In genomic region chr10:79936284-79936910, GRCm38 (mm10) we compare ENCODE assay signal across 9 mouse cellular contexts. TPM values are rescaled to one million over a fixed set of nuclear protein-coding genes. Genes with fewer than 3 reads are reported as not detected.
DNase-seq lines count a peak whose midpoint lies in the region; ATAC-seq and TF ChIP-seq lines count a peak whose summit lies in the region.
"Had no signal": no experiment of that assay in that cellular context is flagged by ENCODE, and none has a peak within 500 bp of the region (broad histone marks: within the 10 kb centered on the region; RNA-seq: fewer than 3 reads in every experiment).

No protein-coding gene starts in this region.

- peaks cover 5% of the 10 kb centered on the region for H3K36me3 ChIP-seq in heart, embryonic 15.5 days
- H3K36me3 ChIP-seq in embryonic facial prominence, embryonic 10.5 days (replicated peaks) = peaks cover 99% of the 10 kb centered on the region

- H3K4me3 ChIP-seq in heart, embryonic 15.5 days = peak overlapping the region; percentile 30
- 0 out of 2 replicates have a peak overlapping the region, but pooled peaks have one; percentile 0 for H3K4me3 ChIP-seq in embryonic facial prominence, embryonic 10.5 days
- no peak overlapping the region for H3K4me3 ChIP-seq in layer of hippocampus, adult 2 months

- peaks cover 86% of the 10 kb centered on the region for H3K4me1 ChIP-seq in heart, embryonic 15.5 days (replicated peaks)
- peaks cover 87% of the 10 kb centered on the region for H3K4me1 ChIP-seq in embryonic facial prominence, embryonic 10.5 days

- no peaks in the 10 kb centered on the region for H3K9me3 ChIP-seq in heart, embryonic 15.5 days (replicated peaks)
- H3K9me3 ChIP-seq in embryonic facial prominence, embryonic 10.5 days = no peaks in the 10 kb centered on the region

- H3K27ac ChIP-seq in heart, embryonic 15.5 days = peak overlapping the region; percentile 73
- H3K27ac ChIP-seq in embryonic facial prominence, embryonic 10.5 days (replicated peaks) = no peak overlapping the region
- no peak overlapping the region for H3K27ac ChIP-seq in layer of hippocampus, adult 2 months

- no peak for TF ChIP-seq CTCF in layer of hippocampus, adult 2 months (conservative IDR thresholded peaks at IDR 0.05)

- H3K4me2 ChIP-seq in heart, embryonic 15.5 days = peak overlapping the region; percentile 59

- H3K27me3 ChIP-seq in heart, embryonic 15.5 days = no peaks in the 10 kb centered on the region
- no peaks in the 10 kb centered on the region for H3K27me3 ChIP-seq in embryonic facial prominence, embryonic 10.5 days (replicated peaks; ENCODE audit: low read depth, poor library complexity, severe bottlenecking)

- no peak overlapping the region for H3K9ac ChIP-seq in heart, embryonic 15.5 days

- DNase-seq in heart, adult 18-20 months = no peak
- no peak for DNase-seq in embryonic facial prominence, embryonic 10.5 days (ENCODE audit: low spot score)
- peak; percentile 90 for DNase-seq in kidney, adult 9 months
- peak; percentile 51 for DNase-seq in lung, postnatal 14 days
- no peak for DNase-seq in frontal cortex, postnatal 14 days (ENCODE audit: low spot score in 2 of 2)
- DNase-seq in layer of hippocampus, adult 2 months (ENCODE audit: low spot score in 2 of 2) = no peak
- DNase-seq in cerebellum, adult 8-10 months = no peak

- WGBS in heart, embryonic 15.5 days = 33% methylated on average over 10 of the region's 10 CpGs
- WGBS in embryonic facial prominence, embryonic 10.5 days = 72% methylated on average over 10 of the region's 10 CpGs

- ATAC-seq in heart, embryonic 15.5 days (replicated peaks; ENCODE audit: insufficient number of reproducible peaks, insufficient read depth, low FRiP score, low read depth) = 0 out of 2 replicates have a peak, but pooled peaks have one; percentile 1

RNA-seq across cellular contexts. Expression of gene Arid3a, which starts 9.6 kb away (rescaled TPM):
- polyA plus RNA-seq in heart, embryonic 15.5 days (2015; fragmentation: Nextera tagmentation; extraction: Ambion mirVana) = 2.1 and 3.7 TPM in 2 replicates
- total RNA-seq in heart, adult 18-20 months (2021) = 1 to 10 TPM; 1.0 to 1.1 TPM
- 15.7 and 18.0 TPM in 2 replicates for polyA plus RNA-seq in embryonic facial prominence, embryonic 10.5 days (2016; fragmentation: Nextera tagmentation; extraction: Ambion mirVana)
- 1 to 10 TPM; 7.5 to 8.5 TPM for total RNA-seq in layer of hippocampus, adult 2 months (2021)

RNA-seq across cellular contexts. Expression of gene R3hdm4, which starts 15.4 kb away (rescaled TPM):
- 95.2 and 118 TPM in 2 replicates for polyA plus RNA-seq in heart, embryonic 15.5 days (2015; fragmentation: Nextera tagmentation; extraction: Ambion mirVana)
- total RNA-seq in heart, adult 18-20 months (2021) = 10 to 100 TPM; 75.3 to 78.2 TPM
- 125 and 136 TPM in 2 replicates for polyA plus RNA-seq in embryonic facial prominence, embryonic 10.5 days (2016; fragmentation: Nextera tagmentation; extraction: Ambion mirVana)
- 100 to 1,000 TPM; 365 to 385 TPM for total RNA-seq in layer of hippocampus, adult 2 months (2021)

RNA-seq across cellular contexts. Expression of gene Kiss1r, which starts 19.6 kb away (rescaled TPM):
- polyA plus RNA-seq in heart, embryonic 15.5 days (2015; fragmentation: Nextera tagmentation; extraction: Ambion mirVana) = 0.34 and 0.51 TPM in 2 replicates
- total RNA-seq in heart, adult 18-20 months (2021) = under 1 TPM; 0.17 to 0.46 TPM
- polyA plus RNA-seq in embryonic facial prominence, embryonic 10.5 days (2016; fragmentation: Nextera tagmentation; extraction: Ambion mirVana) = 0.33 and 0.37 TPM in 2 replicates
- total RNA-seq in layer of hippocampus, adult 2 months (2021) = 1 to 10 TPM; 5.6 to 7.1 TPM

RNA-seq across cellular contexts. Expression of gene Wdr18, which starts 23.6 kb away (rescaled TPM):
- polyA plus RNA-seq in heart, embryonic 15.5 days (2015; fragmentation: Nextera tagmentation; extraction: Ambion mirVana) = 56.7 and 66.6 TPM in 2 replicates
- total RNA-seq in heart, adult 18-20 months (2021) = 10 to 100 TPM; 33.1 to 33.6 TPM
- polyA plus RNA-seq in embryonic facial prominence, embryonic 10.5 days (2016; fragmentation: Nextera tagmentation; extraction: Ambion mirVana) = 166 TPM in 2 replicates
- 10 to 100 TPM; 44.8 to 47.0 TPM for total RNA-seq in layer of hippocampus, adult 2 months (2021)

RNA-seq across cellular contexts. Expression of gene Gm26602, which starts 25.7 kb away (rescaled TPM):
- polyA plus RNA-seq in heart, embryonic 15.5 days (2015; fragmentation: Nextera tagmentation; extraction: Ambion mirVana) = 15.7 TPM in 1 of 2 replicates, not detected in the other
- not detected for total RNA-seq in heart, adult 18-20 months (2021)
- 3.4 TPM in 1 of 2 replicates, not detected in the other for polyA plus RNA-seq in embryonic facial prominence, embryonic 10.5 days (2016; fragmentation: Nextera tagmentation; extraction: Ambion mirVana)
- not detected for total RNA-seq in layer of hippocampus, adult 2 months (2021)
- polyA plus RNA-seq: large intestine, adult 2 months had no signal

Comparison
In these comparisons a context has a peak if more than half of its experiments do, and no peak if none do; other contexts are left out.
1. DNase-seq: peak in kidney, adult 9 months (single experiment) and lung, postnatal 14 days (single experiment); none in heart, adult 18-20 months (0 of 2), embryonic facial prominence, embryonic 10.5 days (single experiment), frontal cortex, postnatal 14 days (0 of 2), layer of hippocampus, adult 2 months (0 of 2) and cerebellum, adult 8-10 months (single experiment).
2. RNA of gene Arid3a, which starts 9.6 kb away (total RNA-seq): 7.5 to 8.5 TPM in layer of hippocampus, adult 2 months; 1.0 to 1.1 TPM in heart, adult 18-20 months; every median in the first group is over 4 times any median in the second.
3. RNA of gene R3hdm4, which starts 15.4 kb away (total RNA-seq): 365 to 385 TPM in layer of hippocampus, adult 2 months; 75.3 to 78.2 TPM in heart, adult 18-20 months; every median in the first group is over 4 times any median in the second.
4. RNA of gene Kiss1r, which starts 19.6 kb away (total RNA-seq): 5.6 to 7.1 TPM in layer of hippocampus, adult 2 months; 0.17 to 0.46 TPM in heart, adult 18-20 months; every median in the first group is over 4 times any median in the second.